Mouse (Mus musculus): ENCODE measurements around the gene Rab31.

Gene Rab31

GRCm38 (mm10) chr17:65741565-65741964 is 31.0 kb downstream of the Rab31 start:
- in situ Hi-C loops (cut with MboI, MseI), result no loop called here

- in situ Hi-C loops (cut with MboI, MseI), result no loop called here
These were observed 32.5 kb downstream of the Rab31 start for GRCm38 (mm10) chr17:65739874-65740725.

- in situ Hi-C loops (cut with MboI, MseI), result no loop called here
These were observed 34.9 kb downstream of the Rab31 start for GRCm38 (mm10) chr17:65737622-65738021.

GRCm38 (mm10) chr17:65737175-65737574 is 35.4 kb downstream of the Rab31 start:
- in situ Hi-C loops (cut with MboI, MseI), result no loop called here

- in situ Hi-C loops (cut with MboI, MseI), result no loop called here
These were observed 37.5 kb downstream of the Rab31 start for GRCm38 (mm10) chr17:65735088-65735487.

- in situ Hi-C loops (cut with MboI, MseI), result loop anchor here (5.0 kb wide), 1 partner anchor 65 kb away; no protein-coding TSS in a partner anchor
These were observed 39.9 kb downstream of the Rab31 start for GRCm38 (mm10) chr17:65732666-65733065.

GRCm38 (mm10) chr17:65731710-65732109 is 40.8 kb downstream of the Rab31 start:
- in situ Hi-C loops (cut with MboI, MseI), result loop anchor here (5.0 kb wide), 1 partner anchor 66 kb away; no protein-coding TSS in a partner anchor

GRCm38 (mm10) chr17:65729945-65730741 is 42.4 kb downstream of the Rab31 start:
- in situ Hi-C loops (cut with MboI, MseI), result loop anchor here (5.0 to 10.0 kb wide), 2 partner anchors 45 to 67 kb away; partner anchors contain the start of gene Rab31

GRCm38 (mm10) chr17:65726755-65727154 is 45.8 kb downstream of the Rab31 start:
- in situ Hi-C loops (cut with MboI, MseI), result loop anchor here (10.0 kb wide), 1 partner anchor 48 kb away; the partner anchor contains the start of gene Rab31

GRCm38 (mm10) chr17:65726274-65726673 is 46.3 kb downstream of the Rab31 start:
- in situ Hi-C loops (cut with MboI, MseI), result loop anchor here (10.0 kb wide), 1 partner anchor 49 kb away; the partner anchor contains the start of gene Rab31

GRCm38 (mm10) chr17:65725814-65726213 is 46.7 kb downstream of the Rab31 start:
- in situ Hi-C loops (cut with MboI, MseI), result loop anchor here (10.0 kb wide), 1 partner anchor 49 kb away; the partner anchor contains the start of gene Rab31

GRCm38 (mm10) chr17:65725381-65725780 is 47.2 kb downstream of the Rab31 start:
- in situ Hi-C loops (cut with MboI, MseI), result loop anchor here (10.0 kb wide), 1 partner anchor 49 kb away; the partner anchor contains the start of gene Rab31

- in situ Hi-C loops (cut with MboI, MseI), result loop anchor here (10.0 kb wide), 1 partner anchor 51 kb away; the partner anchor contains the start of gene Rab31
These were observed 48.3 kb downstream of the Rab31 start for GRCm38 (mm10) chr17:65724254-65724653.

- in situ Hi-C loops (cut with MboI, MseI), result loop anchor here (10.0 kb wide), 1 partner anchor 51 kb away; the partner anchor contains the start of gene Rab31
These were observed 48.9 kb downstream of the Rab31 start for GRCm38 (mm10) chr17:65723633-65724032.

- in situ Hi-C loops (cut with MboI, MseI), result loop anchor here (10.0 kb wide), 1 partner anchor 53 kb away; the partner anchor contains the start of gene Rab31
These were observed 51.2 kb downstream of the Rab31 start for GRCm38 (mm10) chr17:65721330-65721729.

GRCm38 (mm10) chr17:65719826-65720225 is 52.7 kb downstream of the Rab31 start:
- in situ Hi-C loops (cut with MboI, MseI), result loop anchor here (10.0 kb wide), 1 partner anchor 55 kb away; the partner anchor contains the start of gene Rab31

GRCm38 (mm10) chr17:65718578-65718977 is 54.0 kb downstream of the Rab31 start:
- in situ Hi-C loops (cut with MboI, MseI), result no loop called here

GRCm38 (mm10) chr17:65717658-65718199 is 54.8 kb downstream of the Rab31 start:
- in situ Hi-C loops (cut with MboI, MseI), result no loop called here

GRCm38 (mm10) chr17:65714060-65714459 is 58.5 kb downstream of the Rab31 start:
- in situ Hi-C loops (cut with MboI, MseI), result no loop called here

- in situ Hi-C loops (cut with MboI, MseI), result no loop called here
These were observed 59.6 kb downstream of the Rab31 start for GRCm38 (mm10) chr17:65712861-65713535.

GRCm38 (mm10) chr17:65711779-65712178 is 60.8 kb downstream of the Rab31 start:
- in situ Hi-C loops (cut with MboI, MseI), result no loop called here
